Mouse (Mus musculus) CH12.LX (cell line): Measurements from ENCODE around the gene Mob3b. TPM values are rescaled to one million over a fixed set of nuclear protein-coding genes. Genes with fewer than 3 reads are reported as not detected.

Experiments
- DNase-seq: peaks from one replicate; pipeline ENCODE4 v3.0.0-alpha.2; 2013; ENCODE audit errors: extremely low read depth
- H3K27ac ChIP-seq: 2 replicates; pipeline ENCODE4 v1.5.1; 2012; ENCODE audit warnings: low read depth, mild to moderate bottlenecking, control low read depth, moderate library complexity; ENCODE audit not compliant: insufficient read depth
- H3K27me3 ChIP-seq: replicated peaks from 2 replicates; pipeline ENCODE3; 2012; ENCODE audit warnings: inconsistent platforms
- H3K36me3 ChIP-seq, 2 experiments: replicated peaks in 1 of 2; 2 replicates each; pipeline versions ENCODE3 to v1.6.1; 2012; ENCODE audit warnings: inconsistent platforms in 1 of 2, low read length in 1 of 2, mild to moderate bottlenecking in 1 of 2, mixed read lengths in 1 of 2, moderate library complexity in 1 of 2; ENCODE audit not compliant: control insufficient read depth in 1 of 2, insufficient read depth in 1 of 2
- H3K4me1 ChIP-seq, 2 experiments: 2 replicates each; pipeline ENCODE4 v1.6.1; 2012; ENCODE audit warnings: inconsistent platforms in 1 of 2, moderate library complexity in 1 of 2; ENCODE audit not compliant: insufficient read depth in 2 of 2, control insufficient read depth in 1 of 2
- H3K4me2 ChIP-seq: 2 replicates; pipeline ENCODE4 v1.6.1; 2012; ENCODE audit warnings: low read depth, mild to moderate bottlenecking, control low read depth; ENCODE audit not compliant: poor library complexity, insufficient read depth, severe bottlenecking
- H3K4me3 ChIP-seq, 3 experiments: fragments of 150-350 bp in 1 of 3; sonication (generic) in 1 of 3; replicated peaks in 1 of 3; 2 replicates each; pipeline versions ENCODE3 to v1.5.1; 2011 to 2012; ENCODE audit warnings: low read depth in 2 of 3, low read length in 2 of 3, mild to moderate bottlenecking in 2 of 3, moderate library complexity in 2 of 3, control low read depth in 1 of 3, improper control_type of control experiment in 1 of 3, inconsistent platforms in 1 of 3, mixed read lengths in 1 of 3; ENCODE audit not compliant: poor library complexity in 1 of 3
- H3K79me2 ChIP-seq: replicated peaks from 2 replicates; pipeline ENCODE4 v1.6.1; 2012; ENCODE audit warnings: mild to moderate bottlenecking, moderate library complexity; ENCODE audit not compliant: control insufficient read depth, poor library complexity, insufficient read depth, severe bottlenecking; ENCODE audit errors: extremely low read depth
- H3K9ac ChIP-seq: 2 replicates; pipeline ENCODE4 v1.6.1; 2012; ENCODE audit warnings: low read depth, mild to moderate bottlenecking, control low read depth, moderate library complexity; ENCODE audit not compliant: insufficient read depth
- H3K9me3 ChIP-seq: replicated peaks from 2 replicates; pipeline ENCODE3; 2012; ENCODE audit warnings: low read length, inconsistent platforms, mixed read lengths
- ELF1 ChIP-seq: IDR thresholded peaks from 2 replicates; pipeline ENCODE4 v1.6.1; 2014; ENCODE audit warnings: low read depth, mild to moderate bottlenecking, inconsistent platforms, low read length, improper control_type of control experiment
- GABPA ChIP-seq: IDR thresholded peaks from 2 replicates; pipeline ENCODE4 v1.6.1; 2012; ENCODE audit warnings: low read depth, low read length, improper control_type of control experiment, inconsistent platforms; ENCODE audit not compliant: insufficient replicate concordance
- HCFC1 ChIP-seq: IDR thresholded peaks from 2 replicates; pipeline ENCODE4 v1.6.1; 2012; ENCODE audit warnings: low read depth, mild to moderate bottlenecking, inconsistent platforms, low read length, improper control_type of control experiment
- MAZ ChIP-seq: IDR thresholded peaks from 2 replicates; pipeline ENCODE4 v1.6.1; 2012; ENCODE audit warnings: low read depth, mild to moderate bottlenecking, inconsistent platforms, low read length, improper control_type of control experiment, moderate library complexity
- MEF2A ChIP-seq: IDR thresholded peaks from 2 replicates; pipeline ENCODE4 v1.6.1; 2014; ENCODE audit warnings: low read depth, mild to moderate bottlenecking, inconsistent platforms, low read length, improper control_type of control experiment, borderline replicate concordance
- MYC ChIP-seq: IDR thresholded peaks from 2 replicates; pipeline ENCODE4 v1.6.1; 2011; ENCODE audit warnings: low read depth, mild to moderate bottlenecking, improper control_type of control experiment, low read length
- POLR2AphosphoS2 ChIP-seq: IDR thresholded peaks from 2 replicates; pipeline ENCODE4 v1.6.1; 2011; ENCODE audit warnings: low read depth, low read length, improper control_type of control experiment
- RAD21 ChIP-seq: IDR thresholded peaks from 2 replicates; pipeline ENCODE4 v1.6.1; 2011; ENCODE audit warnings: low read depth, mild to moderate bottlenecking, low read length, improper control_type of control experiment, moderate library complexity
- SMC3 ChIP-seq: IDR thresholded peaks from 2 replicates; pipeline ENCODE4 v1.6.1; 2011; ENCODE audit warnings: low read depth, low read length, improper control_type of control experiment
- dilution Hi-C: fragments of 300-500 bp; cut with MboI; formaldehyde crosslinking; loops from 2 replicates; pipeline ENCODE4 v1.14.3; 2020; ENCODE audit warnings: low sequenced_read_pairs; ENCODE audit not compliant: extremely low pct_unique_long_range_greater_than_20kb, extremely low pct_ligation_motif_present
- in situ Hi-C: fragments of 300-500 bp; cut with MboI; formaldehyde crosslinking; loops from 3 replicates; pipeline ENCODE4 v1.14.3; 2019; ENCODE audit warnings: low sequenced_read_pairs, low pct_ligation_motif_present, low pct_unique_long_range_greater_than_20kb, mixed read lengths
- polyA plus RNA-seq: library from polyadenylated mRNA; unstranded; fragments of >175 nt; gene quantifications from 2 replicates; pipeline ENCODE4 v1.2.1, GENCODE M21; 2012; ENCODE audit warnings: low read depth; ENCODE audit not compliant: insufficient read length
- total RNA-seq, 2 experiments: library from RNA; depleted of rRNA; stranded (reverse); fragments of 300-350 nt in 1 of 2; fragments of >200 nt in 1 of 2; gene quantifications; 2 replicates each; pipeline ENCODE4 v1.2.3; 2012 to 2014

Mob3b gene
- total and polyA plus RNA-seq, 3 experiments, result 3.5 to 11.7 (median 11.0) TPM

DNA sequence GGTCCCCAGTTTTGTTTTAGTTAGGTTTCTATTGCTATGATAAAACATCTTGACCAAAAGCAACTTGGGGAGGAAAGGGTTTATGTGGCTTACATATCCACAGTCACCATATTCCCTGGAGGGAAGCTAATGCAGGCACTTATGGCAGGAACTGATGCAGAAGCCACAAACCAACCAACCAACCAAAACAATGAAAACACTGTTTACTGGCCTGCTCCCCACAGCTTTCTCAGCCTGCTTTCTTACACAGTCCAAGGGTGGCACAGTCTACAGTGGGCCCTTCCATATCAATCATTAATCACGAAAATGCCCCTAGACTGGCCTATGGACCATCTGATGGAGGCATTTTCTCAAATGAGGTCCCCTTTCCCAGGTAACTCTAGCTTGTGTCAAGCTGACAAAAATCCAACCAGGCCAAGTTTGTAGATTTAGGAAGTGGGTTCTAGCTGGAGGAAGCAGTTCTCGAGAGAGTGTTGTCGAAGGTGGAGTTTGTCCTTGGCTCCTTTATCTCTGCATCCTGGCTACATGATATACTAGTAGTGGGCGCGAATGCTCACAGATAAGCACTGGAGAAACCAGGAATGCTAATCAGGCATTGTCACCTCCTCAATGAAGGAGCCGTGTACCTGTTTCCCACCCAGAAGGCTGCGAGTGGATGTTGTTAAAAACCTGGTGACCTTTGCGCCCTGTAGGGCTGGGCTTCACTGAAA is 30.5 kb upstream of the Mob3b start:
- dilution Hi-C loops (no loop called here), in situ Hi-C loops (no loop called here)
- Histone ChIP-seq H3K27ac (no peak overlapping the region), H3K4me2 (no peak overlapping the region), H3K79me2 (no peaks in the 10 kb centered on the region), H3K27me3 (no peaks in the 10 kb centered on the region), H3K9me3 (no peaks in the 10 kb centered on the region), H3K36me3 (peaks cover 30 to 40% of the 10 kb centered on the region in 2 experiments), H3K9ac (no peak overlapping the region), H3K4me1 (no peaks in the 10 kb centered on the region), H3K4me3 (no peak overlapping the region)
- DNase-seq, result no peak
- TF ChIP-seq MAZ (no peak), MEF2A (no peak)

DNA sequence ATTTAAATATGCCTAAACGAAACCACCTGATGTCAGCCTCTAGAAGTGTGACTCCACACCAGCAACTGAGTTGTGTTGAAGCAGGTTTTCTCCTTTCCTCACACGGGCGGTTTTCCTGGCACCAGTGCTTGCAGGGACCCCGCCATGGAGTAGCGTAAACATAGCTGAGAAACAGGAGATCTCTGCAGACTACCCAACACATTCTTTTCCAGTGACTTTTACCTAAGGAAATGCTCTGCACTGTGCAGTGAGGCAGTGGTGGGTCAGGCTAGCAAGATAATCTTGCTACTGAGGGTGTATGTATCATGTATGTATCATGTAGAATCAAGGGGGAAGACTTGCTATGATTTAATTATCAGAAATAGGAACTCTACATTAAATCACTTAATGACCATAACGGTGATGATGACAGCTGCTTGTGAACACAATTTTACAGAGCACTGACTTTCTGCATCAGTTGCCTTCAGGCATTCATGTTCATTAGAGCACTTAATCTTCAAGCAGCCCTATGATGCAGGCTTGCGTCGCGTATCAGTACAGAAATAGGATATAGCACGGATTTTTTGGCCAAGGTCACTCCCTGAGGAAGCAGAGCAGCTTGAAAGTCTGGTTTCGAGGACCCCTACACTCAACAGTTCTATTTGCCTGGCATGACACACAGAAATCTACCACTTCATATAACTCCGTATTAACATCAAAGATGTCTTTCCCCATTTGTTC is 20.8 kb upstream of the Mob3b start:
- no peaks in the 10 kb centered on the region for H3K9me3 ChIP-seq
- H3K4me3 ChIP-seq, result no peak overlapping the region
- no peaks in the 10 kb centered on the region for H3K36me3 ChIP-seq
- H3K4me1 ChIP-seq, result peaks cover 0 to 4% of the 10 kb centered on the region in 2 experiments; a peak in 1 of 4 replicates
- no peak for DNase-seq
- TF ChIP-seq RAD21 (no peak), ELF1 (no peak), HCFC1 (no peak)
- TF ChIP-seq, all 38 proteins: peak for 0
- no peak overlapping the region for H3K9ac ChIP-seq
- dilution Hi-C loops (no loop called here), in situ Hi-C loops (no loop called here)
- H3K4me2 ChIP-seq, result no peak overlapping the region
- H3K27ac ChIP-seq, result no peak overlapping the region
- H3K79me2 ChIP-seq, result no peaks in the 10 kb centered on the region
- no peaks in the 10 kb centered on the region for H3K27me3 ChIP-seq

GRCm38 (mm10) chr4:35175566-35175965 is 18.3 kb upstream of the Mob3b start:
- Histone ChIP-seq H3K36me3 (no peaks in the 10 kb centered on the region), H3K9ac (no peak overlapping the region), H3K27ac (no peak overlapping the region), H3K4me2 (no peak overlapping the region), H3K79me2 (no peaks in the 10 kb centered on the region), H3K4me1 (peaks cover 0 to 4% of the 10 kb centered on the region in 2 experiments; a peak in 1 of 4 replicates), H3K4me3 (no peak overlapping the region), H3K9me3 (no peaks in the 10 kb centered on the region), H3K27me3 (no peaks in the 10 kb centered on the region)
- TF ChIP-seq SMC3 (no peak), GABPA (no peak), ELF1 (no peak), POLR2AphosphoS2 (no peak), MYC (no peak), MEF2A (no peak), HCFC1 (no peak)
- dilution Hi-C loops (no loop called here), in situ Hi-C loops (no loop called here)
- no peak for DNase-seq
